Mouse (Mus musculus): ENCODE data around the gene Gprasp2. TPM values are rescaled to one million over a fixed set of nuclear protein-coding genes. Genes with fewer than 3 reads are reported as not detected.

Gene Gprasp2
- total RNA-seq, 2 experiments from 2014 or later = 0.52 to 6.5 TPM

Other genes starting within 250 kb of the Gprasp2 start
- not detected in 2 replicates for gene Nxf7, start 240.3 kb upstream of the Gprasp2 start, total RNA-seq (2014; fragmentation: Nextera tagmentation)
- not detected in 2 replicates for gene Nxf7, start 240.3 kb upstream of the Gprasp2 start, total RNA-seq (2017)
- gene Prame, start 211.3 kb upstream of the Gprasp2 start, total RNA-seq (2014; fragmentation: Nextera tagmentation) = not detected in 2 replicates
- gene Prame, start 211.3 kb upstream of the Gprasp2 start, total RNA-seq (2017) = not detected in 2 replicates
- not detected in 2 replicates for gene Tcp11x2, start 145.2 kb upstream of the Gprasp2 start, total RNA-seq (2014; fragmentation: Nextera tagmentation)
- gene Tcp11x2, start 145.2 kb upstream of the Gprasp2 start, total RNA-seq (2017) = not detected in 2 replicates
- not detected in 2 replicates for gene Tmsb15a, start 113.8 kb upstream of the Gprasp2 start, total RNA-seq (2014; fragmentation: Nextera tagmentation)
- gene Tmsb15a, start 113.8 kb upstream of the Gprasp2 start, total RNA-seq (2017) = not detected in 2 replicates
- gene Armcx5, start 96.3 kb upstream of the Gprasp2 start, total RNA-seq (2014; fragmentation: Nextera tagmentation) = 6.1 and 6.7 TPM in 2 replicates
- gene Armcx5, start 96.3 kb upstream of the Gprasp2 start, total RNA-seq (2017) = 2.0 and 4.6 TPM in 2 replicates
- gene Gprasp1, start 96.3 kb upstream of the Gprasp2 start, total RNA-seq (2014; fragmentation: Nextera tagmentation) = 12.3 and 17.8 TPM in 2 replicates
- 18.0 and 34.3 TPM in 2 replicates for gene Gprasp1, start 96.3 kb upstream of the Gprasp2 start, total RNA-seq (2017)
- gene Bhlhb9, start 41.4 kb upstream of the Gprasp2 start, total RNA-seq (2014; fragmentation: Nextera tagmentation) = 15.2 and 26.2 TPM in 2 replicates
- gene Bhlhb9, start 41.4 kb upstream of the Gprasp2 start, total RNA-seq (2017) = 26.1 and 32.1 TPM in 2 replicates
- gene Arxes2, start 154.8 kb downstream of the Gprasp2 start, total RNA-seq (2014; fragmentation: Nextera tagmentation) = 1.4 and 2.2 TPM in 2 replicates
- 5.0 TPM in 1 of 2 replicates, not detected in the other for gene Arxes2, start 154.8 kb downstream of the Gprasp2 start, total RNA-seq (2017)
- gene Arxes1, start 194.3 kb downstream of the Gprasp2 start, total RNA-seq (2014; fragmentation: Nextera tagmentation) = not detected in 2 replicates
- not detected in 2 replicates for gene Arxes1, start 194.3 kb downstream of the Gprasp2 start, total RNA-seq (2017)
- gene Bex2, start 229.2 kb downstream of the Gprasp2 start, total RNA-seq (2014; fragmentation: Nextera tagmentation) = 0.72 TPM in 1 of 2 replicates, not detected in the other
- gene Bex2, start 229.2 kb downstream of the Gprasp2 start, total RNA-seq (2017) = not detected in 2 replicates
- 0.54 TPM in 1 of 2 replicates, not detected in the other for gene Nxf3, start 246.2 kb downstream of the Gprasp2 start, total RNA-seq (2014; fragmentation: Nextera tagmentation)
- not detected in 2 replicates for gene Nxf3, start 246.2 kb downstream of the Gprasp2 start, total RNA-seq (2017)